Mouse (Mus musculus) hindbrain, embryonic 16.5 days (tissue): Measurements from ENCODE around the gene Gpr27. TPM values are rescaled to one million over a fixed set of nuclear protein-coding genes. Genes with fewer than 3 reads are reported as not detected.

ENCODE experiments used
- ATAC-seq: fragments of 200-750 bp; cut with Nextera tagmentation; 2 replicates; pipeline ENCODE4 v1.8.0; 2017; ENCODE audit warnings: moderate TSS enrichment, moderate library complexity
- H3K27ac ChIP-seq: fragments of 300-500 bp; sonication (generic); 2 replicates; pipeline ENCODE4 v1.5.1; 2014; ENCODE audit warnings: low read depth, mild to moderate bottlenecking, control low read depth, low read length, moderate library complexity
- H3K27me3 ChIP-seq: fragments of 300-500 bp; sonication (generic); replicated peaks from 2 replicates; pipeline ENCODE4 v1.6.1; 2014; ENCODE audit warnings: low read length; ENCODE audit not compliant: control insufficient read depth, insufficient read depth
- H3K36me3 ChIP-seq: fragments of 300-500 bp; sonication (generic); 2 replicates; pipeline ENCODE4 v1.6.1; 2014; ENCODE audit warnings: mild to moderate bottlenecking, low read length, moderate library complexity, mixed read lengths; ENCODE audit not compliant: control insufficient read depth, insufficient read depth
- H3K4me1 ChIP-seq: fragments of 300-500 bp; sonication (generic); 2 replicates; pipeline ENCODE4 v1.6.1; 2014; ENCODE audit warnings: low read depth, low read length; ENCODE audit not compliant: control insufficient read depth, insufficient read depth
- H3K4me2 ChIP-seq: fragments of 300-500 bp; sonication (generic); 2 replicates; pipeline ENCODE4 v1.6.1; 2014; ENCODE audit warnings: mild to moderate bottlenecking, low read length, control low read depth, moderate library complexity
- H3K4me3 ChIP-seq: fragments of 300-500 bp; sonication (generic); 2 replicates; pipeline ENCODE4 v1.5.1; 2014; ENCODE audit warnings: mild to moderate bottlenecking, low read length, control low read depth, moderate library complexity
- H3K9ac ChIP-seq: fragments of 300-500 bp; sonication (generic); 2 replicates; pipeline ENCODE4 v1.6.1; 2014; ENCODE audit warnings: low read depth, mild to moderate bottlenecking, control low read depth, low read length, moderate library complexity
- H3K9me3 ChIP-seq: fragments of 300-500 bp; sonication (generic); 2 replicates; pipeline ENCODE4 v1.6.1; 2014; ENCODE audit warnings: mild to moderate bottlenecking, low read length, moderate library complexity; ENCODE audit not compliant: control insufficient read depth
- WGBS: fragments of 180-500 bp; shearing (Covaris S2); extraction: QIAGEN DNeasy Blood & Tissue Kit; methylation state at CpG from one replicate; pipeline ENCODE4 v1.1.7; 2014; 5-methylcytosine and 5-hydroxymethylcytosine counted together
- polyA plus RNA-seq: library from polyadenylated mRNA; unstranded; fragments of >200 nt; fragmentation: Nextera tagmentation; extraction: Ambion mirVana; gene quantifications from 2 replicates; pipeline ENCODE4 v1.2.1, GENCODE M21; 2015

Gpr27 gene
- polyA plus RNA-seq, 1 experiment from 2014 or later = 13.8 TPM

- Histone ChIP-seq H3K4me2 (no peak overlapping the region), H3K9ac (no peak overlapping the region), H3K4me3 (no peak overlapping the region), H3K4me1 (peaks cover 26% of the 10 kb centered on the region), H3K27ac (peak overlapping the region; percentile 26), H3K9me3 (no peaks in the 10 kb centered on the region), H3K27me3 (no peaks in the 10 kb centered on the region), H3K36me3 (no peaks in the 10 kb centered on the region)
- peak; percentile 41 for ATAC-seq
- 50% methylated on average over 7 of the region's 7 CpGs for WGBS
Measured at GRCm38 (mm10) chr6:99670481-99671119, 21.9 kb upstream of the Gpr27 start.

GRCm38 (mm10) chr6:99671768-99672167 is 20.7 kb upstream of the Gpr27 start:
- WGBS = 62% methylated on average over 3 of the region's 3 CpGs
- Histone ChIP-seq H3K4me2 (no peak overlapping the region), H3K4me3 (no peak overlapping the region), H3K4me1 (peaks cover 22% of the 10 kb centered on the region), H3K9ac (no peak overlapping the region), H3K9me3 (no peaks in the 10 kb centered on the region), H3K36me3 (no peaks in the 10 kb centered on the region), H3K27me3 (no peaks in the 10 kb centered on the region), H3K27ac (no peak overlapping the region)
- ATAC-seq = no peak

- peaks cover 12% of the 10 kb centered on the region for H3K4me1 ChIP-seq
- H3K9ac ChIP-seq = no peak overlapping the region
- no peak overlapping the region for H3K4me3 ChIP-seq
- no peak overlapping the region for H3K4me2 ChIP-seq
- H3K27ac ChIP-seq = no peak overlapping the region
- no peaks in the 10 kb centered on the region for H3K9me3 ChIP-seq
- no peaks in the 10 kb centered on the region for H3K36me3 ChIP-seq
- 66% methylated on average over 4 of the region's 4 CpGs for WGBS
- no peak for ATAC-seq
- no peaks in the 10 kb centered on the region for H3K27me3 ChIP-seq
Measured at GRCm38 (mm10) chr6:99674482-99674881, 18.0 kb upstream of the Gpr27 start.

- Histone ChIP-seq H3K36me3 (no peaks in the 10 kb centered on the region), H3K4me2 (no peak overlapping the region), H3K4me3 (no peak overlapping the region), H3K27ac (no peak overlapping the region), H3K4me1 (no peaks in the 10 kb centered on the region), H3K27me3 (no peaks in the 10 kb centered on the region), H3K9ac (no peak overlapping the region), H3K9me3 (no peaks in the 10 kb centered on the region)
- ATAC-seq = no peak
- 91% methylated on average over 8 of the region's 8 CpGs for WGBS
Measured at GRCm38 (mm10) chr6:99677325-99677724, 15.2 kb upstream of the Gpr27 start.

- Histone ChIP-seq H3K36me3 (no peaks in the 10 kb centered on the region), H3K4me3 (no peak overlapping the region), H3K9ac (no peak overlapping the region), H3K27ac (no peak overlapping the region), H3K27me3 (no peaks in the 10 kb centered on the region), H3K4me1 (no peaks in the 10 kb centered on the region), H3K4me2 (peak overlapping the region; percentile 1; the same call in 1 of the 2 replicates), H3K9me3 (no peaks in the 10 kb centered on the region)
- WGBS = 57% methylated on average over 11 of the region's 11 CpGs
- peak; percentile 64; the same call in 1 of the 2 replicates for ATAC-seq
Measured at GRCm38 (mm10) chr6:99678108-99678507, 14.4 kb upstream of the Gpr27 start.

GRCm38 (mm10) chr6:99683974-99684373 is 8.5 kb upstream of the Gpr27 start:
- Histone ChIP-seq H3K4me3 (no peak overlapping the region), H3K9me3 (no peaks in the 10 kb centered on the region), H3K27ac (no peak overlapping the region), H3K36me3 (no peaks in the 10 kb centered on the region), H3K4me1 (no peaks in the 10 kb centered on the region), H3K27me3 (no peaks in the 10 kb centered on the region), H3K4me2 (no peak overlapping the region), H3K9ac (no peak overlapping the region)
- WGBS = 94% methylated on average over 5 of the region's 5 CpGs
- no peak for ATAC-seq

GRCm38 (mm10) chr6:99684899-99685298 is 7.6 kb upstream of the Gpr27 start:
- no peak for ATAC-seq
- Histone ChIP-seq H3K9me3 (no peaks in the 10 kb centered on the region), H3K36me3 (no peaks in the 10 kb centered on the region), H3K27me3 (peaks cover 2% of the 10 kb centered on the region; the same call in 1 of the 2 replicates), H3K27ac (no peak overlapping the region), H3K9ac (no peak overlapping the region), H3K4me2 (no peak overlapping the region), H3K4me1 (no peaks in the 10 kb centered on the region), H3K4me3 (no peak overlapping the region)
- 60% methylated on average over 5 of the region's 5 CpGs for WGBS

GRCm38 (mm10) chr6:99688513-99688912 is 4.0 kb upstream of the Gpr27 start:
- Histone ChIP-seq H3K27me3 (peaks cover 6% of the 10 kb centered on the region), H3K36me3 (no peaks in the 10 kb centered on the region), H3K9ac (no peak overlapping the region), H3K9me3 (no peaks in the 10 kb centered on the region), H3K4me3 (no peak overlapping the region), H3K27ac (no peak overlapping the region), H3K4me2 (no peak overlapping the region), H3K4me1 (peaks cover 10% of the 10 kb centered on the region)
- WGBS = 87% methylated on average over 6 of the region's 6 CpGs
- ATAC-seq = no peak

GRCm38 (mm10) chr6:99691666-99692205 is 743 bp upstream of the Gpr27 start:
- no peaks in the 10 kb centered on the region for H3K9me3 ChIP-seq
- H3K4me3 ChIP-seq = peak overlapping the region; percentile 88
- peak overlapping the region; percentile 96 for H3K9ac ChIP-seq
- 5% methylated on average over 25 of the region's 25 CpGs for WGBS
- peaks cover 6% of the 10 kb centered on the region for H3K27me3 ChIP-seq
- H3K4me1 ChIP-seq = peaks cover 25% of the 10 kb centered on the region
- H3K36me3 ChIP-seq = no peaks in the 10 kb centered on the region
- ATAC-seq = peak; percentile 24
- peak overlapping the region; percentile 92 for H3K27ac ChIP-seq
- peak overlapping the region; percentile 74 for H3K4me2 ChIP-seq
